Mouse (Mus musculus): ENCODE results near the gene Dact3. TPM values are rescaled to one million over a fixed set of nuclear protein-coding genes. Genes with fewer than 3 reads are reported as not detected.
A peak's percentile ranks its signal among the peaks of the same experiment; 100 is the strongest.

Dact3 gene
- total RNA-seq, 2 experiments from 2014 or later: 188 to 196 TPM

GRCm38 (mm10) chr7:16932704-16933577 is 57.8 kb downstream of the Dact3 start:
- Histone ChIP-seq H3K27ac (peak overlapping the region; percentile 90), H3K4me3 (no peak overlapping the region)
- intact Hi-C loops (cut with DNase I): loop anchor here (1.0 to 2.0 kb wide), 3 partner anchors 17 to 134 kb away; no protein-coding TSS in a partner anchor
- peak in 1 of 2 experiments; percentile 65 for DNase-seq (ENCODE audit: extremely low spot score in 1 of 2, low spot score in 2 of 2)
- peak; percentile 61 for TF ChIP-seq CTCF (IDR thresholded peaks at IDR 0.05)

Other genes with a start within 250 kb of the Dact3 start
- gene Ceacam15, start 199.6 kb upstream of the Dact3 start, total RNA-seq (2021): not detected
- under 1 TPM; 0.32 to 0.33 TPM for gene Ceacam9, start 153.4 kb upstream of the Dact3 start, total RNA-seq (2021)
- 100 to 1,000 TPM; 248 to 254 TPM for gene Ap2s1, start 136.9 kb upstream of the Dact3 start, total RNA-seq (2021)
- gene Slc1a5, start 94.0 kb upstream of the Dact3 start, total RNA-seq (2021): 1 to 10 TPM; 3.2 to 6.2 TPM
- 100 to 1,000 TPM; 287 to 321 TPM for gene Strn4, start 59.4 kb upstream of the Dact3 start, total RNA-seq (2021)
- gene Fkrp, start 58.6 kb upstream of the Dact3 start, total RNA-seq (2021): 10 to 100 TPM; 51.0 to 52.2 TPM
- 10 to 100 TPM in 1 of 2 experiments, 1 to 10 TPM in 1; 6.3 to 12.0 TPM for gene Prkd2, start 32.4 kb upstream of the Dact3 start, total RNA-seq (2021)
- gene Gng8, start 16.5 kb downstream of the Dact3 start, total RNA-seq (2021): 1 to 10 TPM; 1.8 to 2.7 TPM
- under 1 TPM; 0.11 to 0.21 TPM for gene Ptgir, start 31.2 kb downstream of the Dact3 start, total RNA-seq (2021)
- 1,000 to 10,000 TPM; 1,732 to 1,834 TPM for gene Calm3, start 48.8 kb downstream of the Dact3 start, total RNA-seq (2021)
- 100 to 1,000 TPM; 304 to 311 TPM for gene Pnmal2, start 69.4 kb downstream of the Dact3 start, total RNA-seq (2021)
- 100 to 1,000 TPM; 106 to 118 TPM for gene Pnmal1, start 84.4 kb downstream of the Dact3 start, total RNA-seq (2021)
- gene Gm42372, start 107.8 kb downstream of the Dact3 start, total RNA-seq (2021): 10 to 100 TPM; 62.3 to 67.7 TPM
- gene Ccdc8, start 117.4 kb downstream of the Dact3 start, total RNA-seq (2021): 1 to 10 TPM; 2.2 to 2.4 TPM
- gene Ppp5c, start 152.6 kb downstream of the Dact3 start, total RNA-seq (2021): 100 to 1,000 TPM; 163 to 168 TPM
- gene Hif3a, start 187.1 kb downstream of the Dact3 start, total RNA-seq (2021): 10 to 100 TPM; 12.1 to 12.8 TPM
- gene Psg16, start 198.7 kb downstream of the Dact3 start, total RNA-seq (2021): 1 to 10 TPM; 3.6 to 5.6 TPM

All from left cerebral cortex, adult 2 months (tissue).